Mouse (Mus musculus) frontal cortex, adult 2 months (tissue): ENCODE data around the gene Ccm2. TPM values are rescaled to one million over a fixed set of nuclear protein-coding genes. Genes with fewer than 3 reads are reported as not detected.
"Not testable (repeated sequence)": the region's sequence is repeated elsewhere in the genome, so short reads cannot be mapped to it uniquely, and the experiment has no call there.

Experiments
- DNase-seq, 2 experiments: peaks; one replicate each; pipeline ENCODE4 v3.0.0; 2022; ENCODE audit warnings: low spot score in 1 of 2; ENCODE audit errors: extremely low spot score in 1 of 2
- polyA plus RNA-seq: library from polyadenylated mRNA; depleted of rRNA; stranded (reverse); fragments of >200 nt; gene quantifications from 2 replicates; pipeline ENCODE4 v1.2.3, GENCODE M21; 2012; rRNA removed

The Ccm2 gene
- 83.1 and 88.2 TPM in 2 replicates for polyA plus RNA-seq

GRCm38 (mm10) chr11:6546205-6547013 is at the start of gene Ccm2:
Gene Ccm2 (plus strand): TSS chr11:6546887.
- peak; percentile 92 to 98 for DNase-seq

DNA sequence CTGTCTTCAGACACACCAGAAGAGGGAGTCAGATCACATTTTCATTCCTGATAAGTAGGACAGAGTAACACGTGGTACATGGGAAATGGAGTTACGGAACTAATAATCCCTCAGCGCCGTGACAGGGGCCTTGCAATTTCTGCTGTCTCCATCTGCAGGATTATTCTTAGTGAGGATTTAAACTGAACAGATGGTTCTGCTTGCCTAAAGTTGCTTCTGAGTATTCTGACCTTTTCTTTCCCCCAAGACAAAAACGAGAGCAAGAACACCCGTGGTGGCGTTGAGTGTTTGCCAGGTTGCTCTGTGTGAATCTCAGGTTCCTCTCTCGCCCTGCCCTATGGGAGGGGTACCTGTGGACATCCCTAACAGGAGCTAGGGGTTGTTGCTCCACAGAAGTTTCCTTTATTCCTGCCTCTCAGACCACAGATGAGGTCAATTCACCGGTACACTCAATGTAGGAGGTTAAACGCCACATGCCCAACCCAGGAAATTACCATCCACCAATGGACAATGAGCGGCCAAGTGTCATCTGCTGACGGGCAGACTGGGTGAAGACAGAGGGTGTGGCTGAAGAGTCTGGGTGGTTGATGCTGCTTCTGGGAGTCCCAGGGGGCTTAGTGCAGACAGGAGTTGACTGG is 49.3 kb upstream of the Ccm2 start:
- no peak for DNase-seq

GRCm38 (mm10) chr11:6502506-6502905 is 44.2 kb upstream of the Ccm2 start:
- no peak for DNase-seq

- no peak for DNase-seq
These were observed 42.5 kb upstream of the Ccm2 start for GRCm38 (mm10) chr11:6504226-6504625.

- DNase-seq, result no peak
These were observed 42.0 kb upstream of the Ccm2 start for GRCm38 (mm10) chr11:6504689-6505088.

- no peak for DNase-seq
These were observed 40.2 kb upstream of the Ccm2 start for GRCm38 (mm10) chr11:6506516-6506915.

- no peak for DNase-seq
These were observed 38.3 kb upstream of the Ccm2 start for GRCm38 (mm10) chr11:6508269-6508876.

DNA sequence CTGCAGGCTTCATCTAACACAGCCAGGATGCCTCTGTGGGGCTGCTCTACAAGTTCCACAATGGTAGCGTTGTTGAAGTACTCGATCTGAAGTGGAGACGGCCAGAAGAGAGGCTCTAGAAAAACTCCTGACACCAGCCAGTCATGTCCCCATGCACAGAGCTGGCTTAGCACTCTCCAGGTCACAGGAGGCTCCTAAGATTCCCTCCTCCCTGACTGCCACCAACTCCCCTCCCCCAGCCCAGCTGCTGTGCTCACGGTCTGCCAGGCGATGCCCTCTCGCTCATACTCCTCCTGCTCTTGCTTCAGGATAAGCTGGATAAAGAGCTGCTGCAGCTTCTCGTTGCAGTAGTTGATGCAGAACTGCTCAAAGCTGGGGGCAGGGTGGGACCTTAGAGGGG is 31.9 kb upstream of the Ccm2 start:
- DNase-seq, result no peak

- DNase-seq, result no peak
These were observed 27.1 kb upstream of the Ccm2 start for GRCm38 (mm10) chr11:6519491-6520033.

GRCm38 (mm10) chr11:6520507-6521173 is 26.0 kb upstream of the Ccm2 start, which contains the start of gene Myo1g:
Gene Myo1g (minus strand): TSS chr11:6520965.
- DNase-seq, result no peak

- no peak for DNase-seq
These were observed 23.7 kb upstream of the Ccm2 start for GRCm38 (mm10) chr11:6522782-6523525.

GRCm38 (mm10) chr11:6523662-6524088 is 23.0 kb upstream of the Ccm2 start:
- no peak for DNase-seq

DNA sequence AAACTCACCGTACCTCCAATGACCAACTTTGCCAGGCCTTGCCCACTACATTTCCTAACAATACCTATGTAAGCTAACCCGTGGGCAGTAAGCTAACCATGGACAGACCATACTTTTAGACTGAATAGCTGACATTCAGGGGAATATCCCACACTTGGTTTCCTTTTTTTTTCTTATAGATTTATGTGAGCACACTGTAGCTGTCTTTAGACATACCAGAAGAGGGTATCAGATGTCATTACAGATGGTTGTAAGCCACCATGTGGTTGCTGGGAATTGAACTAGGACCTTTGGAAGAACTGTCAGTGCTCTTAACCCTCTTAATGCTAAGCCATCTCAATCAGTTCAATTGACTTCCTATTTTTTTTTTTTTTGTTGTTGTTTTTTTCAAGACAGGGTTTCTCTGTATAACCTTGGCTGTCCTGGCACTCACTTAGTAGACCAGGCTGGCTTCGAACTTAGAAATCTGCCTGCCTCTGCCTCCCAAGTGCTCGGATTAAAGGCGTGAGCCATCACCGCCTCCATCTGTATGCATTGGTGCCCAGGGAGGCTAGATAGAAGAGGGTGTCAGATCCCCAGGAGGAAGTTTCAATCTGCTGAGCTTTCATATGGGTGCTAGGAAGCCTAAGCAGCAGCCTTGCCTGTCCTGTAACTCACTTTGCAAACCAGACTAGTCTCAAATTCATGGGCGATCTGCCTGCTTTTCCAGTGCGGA is 22.4 kb upstream of the Ccm2 start:
- no peak for DNase-seq

DNA sequence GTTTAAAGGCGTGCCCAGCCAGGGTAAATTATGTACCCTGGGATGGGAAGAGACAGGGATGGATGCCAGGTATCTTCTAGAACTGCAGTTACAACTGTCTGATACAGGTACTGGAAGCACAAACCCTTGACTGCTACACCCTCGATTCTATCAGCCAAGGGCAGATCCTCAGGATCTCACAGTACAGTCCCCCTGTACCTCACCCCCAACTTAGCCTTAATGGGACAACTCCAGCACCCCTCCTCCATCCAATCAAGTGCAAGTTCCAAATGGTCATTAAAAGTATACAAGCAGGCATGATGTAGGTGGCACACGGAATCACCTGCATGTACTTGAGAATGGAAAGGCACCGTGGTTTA is 21.8 kb upstream of the Ccm2 start:
- no peak for DNase-seq

DNA sequence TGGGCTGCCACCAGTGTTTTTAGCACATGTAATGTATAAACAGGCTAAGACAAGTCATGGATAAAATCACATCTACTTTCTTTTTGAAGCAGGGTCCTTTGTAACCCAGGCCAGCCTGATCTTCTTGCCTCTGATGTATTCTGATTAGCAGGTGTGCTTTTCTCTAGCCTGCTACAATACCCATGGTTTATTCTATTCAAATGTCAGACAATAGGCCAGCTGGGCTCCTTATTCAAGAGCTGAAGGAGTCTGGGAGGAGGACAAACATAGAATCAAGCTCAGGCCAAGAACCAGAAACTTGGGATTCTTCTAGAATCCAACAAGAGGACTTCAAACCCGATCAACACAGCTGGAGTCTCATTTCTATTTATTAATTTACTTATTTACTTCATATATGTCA is 21.4 kb upstream of the Ccm2 start:
- no peak for DNase-seq

DNA sequence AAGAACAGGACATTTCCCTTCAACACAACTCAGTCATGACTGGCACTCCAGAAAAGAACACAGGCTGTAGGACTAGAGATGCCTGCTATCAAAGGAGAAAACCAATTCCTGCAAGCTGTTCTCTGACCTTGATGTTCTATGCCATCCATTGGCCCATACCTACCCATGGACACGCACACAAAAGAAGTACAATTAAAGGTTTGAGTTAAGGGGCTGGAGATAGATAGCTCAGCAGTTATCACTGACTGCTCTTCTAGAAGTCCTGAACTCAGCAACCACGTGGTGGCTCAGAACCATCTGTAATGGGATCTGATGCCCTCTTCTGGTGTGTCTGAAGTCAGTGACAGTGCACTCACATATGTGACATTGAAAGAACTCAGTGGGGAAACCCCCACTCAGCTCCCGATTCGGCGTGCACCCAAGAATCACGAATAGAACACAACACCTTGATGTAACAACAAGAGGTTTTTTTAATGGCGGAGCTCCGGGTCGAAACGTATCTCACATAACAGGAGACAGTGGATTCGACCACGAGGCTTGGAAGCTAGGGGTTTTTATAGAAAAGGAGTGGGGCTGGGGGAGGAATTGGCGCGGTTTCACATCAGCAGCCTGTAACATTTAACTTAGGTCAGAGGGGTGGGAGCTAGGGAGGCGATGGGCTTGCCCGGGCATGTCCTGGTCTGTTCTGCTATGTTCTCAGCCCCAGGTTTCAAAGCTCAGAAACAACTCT is 20.0 kb upstream of the Ccm2 start:
- not testable (repeated sequence) for DNase-seq

GRCm38 (mm10) chr11:6527256-6528185 is 19.2 kb upstream of the Ccm2 start:
- no peak for DNase-seq
